Mouse (Mus musculus) liver, embryonic 12.5 days (tissue): ENCODE data around the gene Vmn1r210. TPM values are rescaled to one million over a fixed set of nuclear protein-coding genes. Genes with fewer than 3 reads are reported as not detected.

Experiments
- polyA plus RNA-seq: library from polyadenylated mRNA; unstranded; fragments of >200 nt; fragmentation: Nextera tagmentation; extraction: Ambion mirVana; gene quantifications from 2 replicates; pipeline ENCODE4 v1.2.1, GENCODE M21; 2016

Vmn1r210 gene
- polyA plus RNA-seq, 1 experiment from 2014 or later: not detected

Other genes with a start within 250 kb of the Vmn1r210 start
- not detected in 2 replicates for gene Vmn1r205, start 238.3 kb downstream of the Vmn1r210 start, polyA plus RNA-seq
- not detected in 2 replicates for gene Vmn1r206, start 207.1 kb downstream of the Vmn1r210 start, polyA plus RNA-seq
- not detected in 2 replicates for gene Vmn1r207-ps, start 101.7 kb downstream of the Vmn1r210 start, polyA plus RNA-seq
- gene Vmn1r208, start 53.9 kb downstream of the Vmn1r210 start, polyA plus RNA-seq: not detected in 2 replicates
- not detected in 2 replicates for gene Vmn1r209, start 21.7 kb downstream of the Vmn1r210 start, polyA plus RNA-seq
- gene Vmn1r211, start 26.2 kb upstream of the Vmn1r210 start, polyA plus RNA-seq: not detected in 2 replicates
- not detected in 2 replicates for gene Vmn1r212, start 52.9 kb upstream of the Vmn1r210 start, polyA plus RNA-seq
- not detected in 2 replicates for gene Vmn1r213, start 176.3 kb upstream of the Vmn1r210 start, polyA plus RNA-seq
- not detected in 2 replicates for gene Vmn1r214, start 199.1 kb upstream of the Vmn1r210 start, polyA plus RNA-seq
- gene Vmn1r215, start 236.7 kb upstream of the Vmn1r210 start, polyA plus RNA-seq: not detected in 2 replicates